Mouse (Mus musculus) CH12.LX (cell line): ENCODE measurements around the gene Cuta.

Experiments used
- CHD2 ChIP-seq: IDR thresholded peaks from 2 replicates; pipeline ENCODE4 v1.6.1; 2011; ENCODE audit warnings: low read length, improper control_type of control experiment
- CTCF ChIP-seq, 2 experiments: IDR thresholded peaks in 1 of 2; conservative IDR thresholded peaks in 1 of 2; 2 replicates each; pipeline ENCODE4 v1.5.1; 2011 to 2012; ENCODE audit warnings: low read depth in 2 of 2, low read length in 2 of 2, improper control_type of control experiment in 1 of 2, inconsistent platforms in 1 of 2, mild to moderate bottlenecking in 1 of 2, moderate library complexity in 1 of 2
- ELF1 ChIP-seq: IDR thresholded peaks from 2 replicates; pipeline ENCODE4 v1.6.1; 2014; ENCODE audit warnings: low read depth, mild to moderate bottlenecking, inconsistent platforms, low read length, improper control_type of control experiment
- ETS1 ChIP-seq: conservative IDR thresholded peaks from 2 replicates; pipeline ENCODE4 v1.6.1; 2012; ENCODE audit warnings: low read depth, mild to moderate bottlenecking, inconsistent platforms, low read length, improper control_type of control experiment, moderate library complexity
- HCFC1 ChIP-seq: IDR thresholded peaks from 2 replicates; pipeline ENCODE4 v1.6.1; 2012; ENCODE audit warnings: low read depth, mild to moderate bottlenecking, inconsistent platforms, low read length, improper control_type of control experiment
- NELFE ChIP-seq: IDR thresholded peaks from 2 replicates; pipeline ENCODE4 v1.6.1; 2011; ENCODE audit warnings: low read depth, low read length, improper control_type of control experiment
- NRF1 ChIP-seq: IDR thresholded peaks from 2 replicates; pipeline ENCODE4 v1.6.1; 2014; ENCODE audit warnings: low read depth, mild to moderate bottlenecking, inconsistent platforms, low read length, improper control_type of control experiment, moderate library complexity
- POLR2A ChIP-seq: IDR thresholded peaks from 2 replicates; pipeline ENCODE4 v1.6.1; 2011; ENCODE audit warnings: low read depth, mild to moderate bottlenecking, improper control_type of control experiment, low read length
- RCOR1 ChIP-seq: conservative IDR thresholded peaks from 2 replicates; pipeline ENCODE4 v1.6.1; 2012; ENCODE audit warnings: low read depth, mild to moderate bottlenecking, inconsistent platforms, low read length, improper control_type of control experiment
- ZMIZ1 ChIP-seq: IDR thresholded peaks from 2 replicates; pipeline ENCODE4 v1.6.1; 2012; ENCODE audit warnings: low read depth, mild to moderate bottlenecking, inconsistent platforms, low read length, improper control_type of control experiment

DNA sequence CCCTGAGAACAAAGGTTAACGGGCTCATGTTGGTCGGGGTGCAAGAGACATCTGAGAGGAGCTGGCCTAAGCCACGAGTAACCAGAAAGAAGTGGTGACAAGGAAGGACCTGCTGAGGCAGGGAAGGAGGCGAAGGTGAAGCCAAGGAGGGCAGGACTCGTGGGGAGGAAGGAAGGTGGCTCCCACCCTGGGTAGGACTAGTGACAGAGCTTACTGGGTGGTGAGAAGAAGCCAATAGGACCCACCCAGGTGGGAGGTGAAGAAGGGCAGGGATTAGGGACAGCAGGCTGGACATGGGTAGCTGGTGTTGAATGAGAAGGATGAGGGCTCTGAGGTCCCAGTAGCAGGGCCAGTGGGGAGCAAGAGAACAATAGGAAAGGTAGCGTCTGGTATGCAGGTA, 13.8 kb upstream of the Cuta start:
- TF ChIP-seq HCFC1: no peak
- TF ChIP-seq ELF1: no peak
- TF ChIP-seq RCOR1: no peak
- no peak for TF ChIP-seq ETS1
- TF ChIP-seq NRF1: no peak
- no peak for TF ChIP-seq CTCF (conservative IDR thresholded peaks at IDR 0.05 in 1 of 2, IDR thresholded peaks at IDR 0.05 in 1 of 2; ENCODE audit: low read depth in 2 of 2, low read length in 2 of 2)
- no peak for TF ChIP-seq NELFE
- no peak for TF ChIP-seq POLR2A
- TF ChIP-seq ZMIZ1: no peak
- TF ChIP-seq CHD2: no peak
